Mouse (Mus musculus): ENCODE data around the gene Selenop.
A peak's percentile ranks its signal among the peaks of the same experiment; 100 is the strongest.

The Selenop gene

DNA sequence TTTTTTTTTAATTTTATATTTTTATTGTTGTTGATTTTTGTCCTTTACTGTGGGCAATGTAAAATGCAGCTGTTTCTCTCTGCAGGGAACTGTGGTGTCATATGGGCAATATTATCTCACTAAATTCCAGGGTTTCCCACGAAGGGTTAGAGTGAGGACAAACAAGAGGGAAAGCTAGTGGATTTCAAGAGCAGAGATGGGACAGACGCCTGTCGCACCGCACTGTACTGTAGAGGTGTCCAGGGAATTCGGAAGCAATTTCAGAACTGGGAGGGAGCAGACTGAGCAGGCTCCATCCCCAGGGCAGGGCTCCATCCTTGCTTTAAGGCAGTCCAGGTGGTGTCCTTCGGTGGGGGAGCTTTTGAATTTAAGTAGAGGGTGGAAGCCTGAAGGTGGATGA is 2.9 kb downstream of the Selenop start:
- no peak for DNase-seq

DNA sequence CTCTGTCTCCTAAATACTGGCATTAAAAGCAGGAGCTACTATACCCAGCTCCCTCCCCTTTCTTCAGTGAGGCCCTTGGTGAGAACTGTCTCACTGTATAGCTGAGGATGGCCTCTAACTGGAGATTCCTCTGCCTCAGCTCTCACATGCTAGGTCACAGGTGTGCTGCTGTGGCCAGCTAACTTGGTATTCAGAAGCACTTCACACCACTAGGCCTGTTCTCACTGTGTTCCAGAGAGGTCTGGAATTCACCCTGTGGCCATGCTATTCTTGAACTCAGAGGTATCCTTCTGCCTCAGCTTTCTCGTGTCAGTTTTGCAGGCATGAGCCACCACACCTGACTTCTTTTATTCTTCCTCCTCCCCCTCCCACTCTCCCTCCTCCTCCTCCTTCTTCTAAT is 4.8 kb downstream of the Selenop start:
- no peak for DNase-seq

DNA sequence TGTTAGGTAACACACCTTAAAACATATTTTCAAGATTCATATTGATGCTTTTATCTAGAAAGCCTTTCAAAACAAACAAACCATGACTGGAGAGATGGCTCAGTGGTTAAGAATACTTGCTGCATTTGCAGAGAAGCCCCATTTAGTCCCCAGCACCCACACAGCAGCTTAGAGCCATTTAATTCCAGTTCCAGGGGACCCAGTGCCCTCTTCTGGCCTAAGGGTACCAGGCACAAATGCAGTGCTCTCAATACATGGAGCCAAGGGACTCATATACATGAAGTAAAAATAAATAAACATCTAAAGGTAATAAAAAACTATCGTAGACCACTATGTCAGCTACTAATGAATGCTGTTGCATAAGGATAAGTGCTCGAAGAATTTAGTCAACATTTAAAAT is 9.0 kb downstream of the Selenop start:
- DNase-seq = no peak

DNA sequence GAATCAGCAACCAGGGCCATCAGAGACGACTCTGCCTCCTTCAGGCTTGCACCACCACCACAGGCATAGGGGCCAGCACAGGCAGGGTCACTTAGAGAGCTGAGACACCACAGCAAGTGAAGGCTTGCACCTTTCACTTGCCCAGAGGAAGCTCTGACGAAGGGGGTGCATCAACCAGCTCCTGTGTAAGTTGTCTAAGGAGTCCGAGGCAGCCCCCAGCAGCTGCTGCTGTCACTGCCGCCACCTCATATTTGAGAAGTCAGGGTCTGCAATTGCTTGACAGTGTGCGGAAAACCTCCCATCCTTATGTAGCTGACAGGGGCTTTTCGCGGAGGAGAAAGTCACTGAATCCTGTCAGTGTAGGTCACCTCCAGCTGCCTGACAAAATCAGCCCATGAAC is 10.9 kb downstream of the Selenop start:
- DNase-seq = no peak

DNA sequence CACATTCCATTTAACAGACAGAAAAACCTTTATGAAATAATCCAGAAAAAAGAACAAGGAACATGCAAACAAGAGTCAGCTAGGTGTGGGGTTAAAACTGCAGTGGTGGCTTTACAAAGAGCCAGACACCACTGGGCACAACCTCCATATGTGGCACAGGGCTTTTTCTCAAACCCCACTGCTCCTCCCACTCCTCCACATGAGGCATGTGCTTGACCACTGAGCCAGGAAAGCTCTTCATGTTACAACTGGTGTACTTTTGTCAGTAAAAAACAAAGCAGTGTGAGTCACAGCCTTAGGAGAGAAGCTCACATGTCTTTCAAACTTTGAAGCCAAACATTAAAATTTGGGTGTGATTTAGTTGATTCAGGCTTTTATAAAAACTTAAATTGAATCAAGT is 12.9 kb downstream of the Selenop start:
- DNase-seq = no peak

DNA sequence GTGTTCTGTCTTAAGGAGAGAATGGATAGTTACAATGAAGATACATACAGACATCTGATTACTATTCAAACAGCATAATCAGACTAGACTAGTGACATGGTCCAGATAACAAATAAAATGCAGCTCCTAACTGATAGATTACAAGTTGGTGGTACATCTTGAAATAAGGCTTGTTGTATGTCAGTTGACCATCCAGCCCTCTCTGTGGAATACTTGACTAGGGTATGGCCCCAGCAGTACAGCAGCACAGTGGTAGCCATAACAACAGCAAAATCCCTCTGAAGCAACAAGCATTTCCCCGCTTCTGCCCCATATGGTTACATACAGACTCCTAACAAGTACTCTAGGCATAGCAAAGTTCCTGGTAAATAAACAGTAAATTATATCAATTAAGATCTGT is 13.4 kb downstream of the Selenop start:
- DNase-seq = no peak

DNA sequence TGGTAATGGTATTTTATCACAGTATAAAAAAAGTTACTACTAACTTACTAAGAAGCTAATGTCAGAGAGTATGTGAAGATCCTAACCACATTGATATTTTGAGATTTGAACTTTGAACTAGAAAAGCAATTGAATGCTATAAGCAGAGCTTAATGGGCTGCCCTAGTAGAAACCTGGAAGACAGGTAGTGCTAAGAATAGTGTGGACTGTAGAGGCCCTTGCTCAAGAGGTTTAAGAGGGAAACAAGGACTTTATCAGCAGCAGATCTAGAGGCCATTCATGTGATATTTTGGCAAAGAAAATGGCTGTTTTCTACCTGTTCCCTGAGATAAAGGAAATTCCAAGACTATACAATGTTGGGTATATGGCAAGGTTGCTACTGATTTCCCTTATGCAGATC is 17.7 kb downstream of the Selenop start:
- DNase-seq = no peak

DNA sequence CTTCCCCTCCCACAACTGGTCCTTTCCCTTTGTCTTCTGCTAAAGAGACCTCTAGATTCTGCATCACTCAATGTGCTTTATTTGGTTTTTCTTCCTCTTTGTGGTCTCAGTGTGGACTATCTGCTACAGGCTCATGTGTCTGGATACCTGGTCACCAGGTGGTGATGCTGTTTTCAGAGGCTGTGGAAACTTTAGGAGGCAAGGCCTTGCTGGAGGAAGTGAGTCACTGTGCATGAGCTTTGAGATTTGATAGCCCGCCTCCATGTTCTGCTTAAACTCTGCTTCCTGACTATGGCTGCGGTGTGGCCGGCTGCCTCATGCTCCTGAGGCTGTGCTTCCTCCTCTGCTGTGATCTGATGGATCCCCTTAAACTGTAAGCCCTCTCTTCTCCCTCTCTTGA is 22.1 kb downstream of the Selenop start:
- DNase-seq = no peak

DNA sequence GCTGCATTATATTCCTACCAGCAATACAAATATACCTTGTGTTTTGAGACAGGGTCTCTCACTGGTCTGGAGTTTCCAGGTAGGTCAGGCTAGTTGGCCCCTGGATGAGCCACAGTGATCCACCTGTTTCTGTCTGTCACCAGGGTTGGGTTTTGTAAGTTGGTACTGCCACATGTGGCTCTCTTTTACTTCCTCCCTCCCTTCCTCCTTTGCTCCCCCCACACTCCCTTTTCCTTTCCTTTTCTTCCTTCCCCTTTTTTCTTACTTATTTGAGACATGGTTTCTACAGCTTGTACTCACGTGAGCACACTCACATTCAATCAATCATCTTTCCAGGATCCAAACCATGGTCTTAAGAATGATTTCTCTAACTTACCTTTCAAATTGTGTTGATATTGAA is 25.1 kb downstream of the Selenop start:
- no peak for DNase-seq

DNA sequence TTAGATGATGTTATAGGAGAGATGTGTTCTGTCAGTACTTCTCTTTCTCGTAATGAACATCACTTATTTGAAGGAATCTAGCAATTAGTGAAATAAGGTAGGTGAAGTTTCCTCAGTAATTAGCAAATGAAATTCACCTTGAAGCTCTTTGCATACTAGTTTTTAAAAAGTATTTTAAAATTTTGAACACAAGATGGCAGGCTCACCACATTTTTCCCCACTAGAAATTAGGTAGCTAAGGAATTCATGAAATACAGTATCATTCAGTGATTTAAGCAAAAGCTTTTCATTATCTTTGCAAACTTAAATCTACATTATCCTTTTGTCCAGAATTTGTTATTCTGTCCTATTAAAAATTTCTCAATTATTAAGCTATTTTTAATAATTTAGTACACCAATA is 27.6 kb downstream of the Selenop start:
- no peak for DNase-seq

DNA sequence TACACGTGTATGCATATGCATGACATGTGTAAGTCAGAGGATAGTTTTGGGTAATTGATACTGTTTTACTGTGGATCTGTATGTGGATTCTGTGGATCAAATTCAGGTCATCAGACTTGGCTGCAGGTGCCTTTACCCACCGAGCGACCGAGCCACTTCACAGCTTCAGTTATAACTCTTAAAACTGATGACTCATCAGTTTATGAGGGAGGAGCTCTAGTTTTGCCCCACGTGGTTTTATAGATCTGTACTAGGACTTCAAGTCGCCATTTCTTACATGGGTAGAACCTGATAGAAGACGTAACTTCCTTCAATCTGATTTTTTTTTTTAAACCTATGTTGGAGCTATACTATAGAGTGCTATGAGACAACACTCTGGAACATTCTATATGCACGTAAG is 29.3 kb downstream of the Selenop start:
- no peak for DNase-seq

DNA sequence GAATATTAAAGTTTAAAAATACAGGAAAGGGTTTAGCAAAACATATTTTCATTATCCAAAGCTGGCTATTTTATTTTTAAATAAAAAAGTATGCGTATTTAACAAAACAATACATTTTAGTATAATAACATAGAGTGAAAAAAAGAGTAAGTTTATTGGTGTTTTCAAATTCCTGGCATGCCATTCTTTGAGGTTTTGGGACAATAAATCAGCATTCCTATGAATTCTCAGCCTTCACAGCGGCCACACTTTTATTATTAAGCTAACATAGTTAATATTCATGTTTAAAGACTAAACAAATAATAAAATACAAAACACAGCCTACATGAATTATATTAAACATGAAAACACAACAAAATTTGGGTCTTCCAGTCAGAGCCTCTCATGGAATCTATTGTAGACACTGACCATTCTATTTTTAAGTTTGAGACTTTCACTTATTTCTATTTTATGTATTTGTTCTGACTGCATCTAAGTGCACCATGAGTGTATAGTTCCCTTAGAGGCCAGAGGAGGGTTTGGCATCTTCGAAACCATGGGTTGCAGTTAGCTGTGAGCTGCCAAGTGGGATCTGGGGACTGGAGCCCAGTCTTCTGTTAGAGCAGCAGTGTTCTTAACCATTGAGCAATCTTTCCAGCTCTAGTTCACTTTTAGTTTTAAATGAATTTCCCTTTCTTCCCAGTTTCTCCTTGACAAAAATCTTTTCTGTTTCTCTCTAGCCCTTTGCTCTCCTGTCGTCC is 32.2 kb downstream of the Selenop start:
- no peak for DNase-seq

DNA sequence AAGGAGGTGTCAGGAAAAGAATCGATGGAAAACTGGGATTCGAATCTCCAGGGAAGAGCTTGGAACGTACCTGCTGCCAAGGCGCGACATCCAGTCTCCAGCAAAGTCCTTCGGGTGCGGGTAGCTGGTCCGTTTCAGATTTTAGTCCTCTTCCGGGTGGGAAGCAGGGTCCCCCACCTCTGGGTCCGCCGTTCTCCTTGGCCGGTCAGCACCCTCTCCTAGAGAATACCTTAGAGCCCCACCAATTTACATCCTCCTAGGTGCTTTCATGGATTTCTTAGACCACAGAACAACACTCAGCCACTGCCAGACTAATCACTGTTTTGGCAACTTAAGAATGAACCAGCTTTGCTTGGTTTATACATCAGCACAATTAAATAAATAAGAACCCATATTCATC is 35.1 kb downstream of the Selenop start, which contains the start of gene Ccdc152:
TSS of gene Ccdc152 (minus strand) at position 101 of the 400 bp plus-strand sequence.
- DNase-seq = no peak

DNA sequence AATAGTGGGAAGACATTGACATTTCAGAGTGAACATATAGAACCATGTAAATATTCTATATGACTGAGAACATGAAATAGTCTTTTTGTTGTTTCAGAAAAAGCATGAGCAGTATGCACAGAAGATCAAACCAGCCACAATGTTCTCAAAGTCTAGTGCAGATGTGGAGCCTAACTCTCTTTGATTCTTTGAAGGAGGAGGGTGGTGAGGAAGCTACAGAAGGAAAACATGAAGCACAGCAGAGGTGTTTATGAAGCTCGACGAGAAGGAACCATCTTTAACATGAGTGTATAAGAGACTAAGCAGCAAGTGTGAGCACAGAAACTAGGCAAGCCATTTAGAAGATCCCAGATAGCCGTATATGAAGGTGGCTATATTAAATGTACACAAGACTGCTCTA is 41.5 kb downstream of the Selenop start:
- no peak for DNase-seq

DNA sequence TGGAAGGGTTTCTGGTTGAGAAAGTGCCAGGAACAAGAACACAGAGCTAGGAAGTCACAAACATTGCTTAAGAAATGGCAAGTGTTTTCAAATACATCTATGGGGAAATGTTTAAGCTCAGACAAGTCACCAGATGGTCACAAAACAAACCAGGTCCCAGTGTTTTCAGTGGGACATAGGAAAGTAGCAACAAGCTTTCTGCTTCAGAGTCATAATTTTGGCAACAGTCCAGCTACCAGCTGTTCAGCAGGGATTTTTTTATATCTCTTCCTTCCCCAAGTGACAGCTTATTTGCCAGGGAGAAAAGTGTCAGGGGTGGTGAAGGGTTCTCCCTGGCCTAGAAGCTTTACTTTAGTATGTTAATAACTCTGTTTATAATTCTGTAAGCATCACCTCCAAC is 44.6 kb downstream of the Selenop start:
- peak in 1 of 2 experiments; percentile 13 for DNase-seq

DNA sequence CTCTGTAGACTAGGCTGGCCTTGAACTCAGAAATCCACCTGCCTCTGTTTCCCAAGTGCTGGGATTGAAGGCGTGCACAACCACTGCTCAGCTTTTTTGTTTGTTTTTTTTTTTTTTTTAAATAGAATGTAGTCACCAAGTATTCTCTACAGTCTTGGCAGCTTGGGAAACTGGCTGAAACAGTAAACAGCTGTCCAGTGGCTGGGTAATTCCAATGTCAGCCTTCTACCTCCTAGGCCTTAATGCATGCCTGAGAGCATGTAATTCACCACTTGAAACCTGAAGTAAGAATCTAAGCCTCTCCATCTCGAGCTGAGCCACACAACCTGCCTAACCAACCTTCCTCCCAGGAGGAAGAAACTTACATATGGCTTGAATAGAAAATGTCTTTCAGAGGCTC is 48.3 kb downstream of the Selenop start:
- no peak for DNase-seq

DNA sequence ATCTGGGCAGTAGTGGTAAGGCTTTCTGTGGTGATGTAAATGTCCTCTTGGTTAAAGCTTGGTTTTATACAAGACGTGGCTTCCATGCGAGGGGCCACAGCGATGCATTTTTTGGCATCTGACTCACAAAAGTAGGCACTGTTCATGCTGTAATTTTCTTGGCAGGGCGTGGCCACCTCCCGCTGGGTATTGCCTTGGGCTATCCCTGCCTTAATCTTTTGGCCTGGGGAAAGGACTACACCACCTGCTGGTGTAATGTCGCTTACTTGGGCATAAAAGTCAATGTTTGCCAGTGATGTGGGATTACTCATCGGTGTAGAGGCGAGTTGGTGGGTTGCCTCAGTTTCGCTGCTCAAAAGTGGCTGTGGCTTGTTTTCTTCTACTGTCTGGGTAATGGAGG is 51.6 kb downstream of the Selenop start:
- DNase-seq = no peak

DNA sequence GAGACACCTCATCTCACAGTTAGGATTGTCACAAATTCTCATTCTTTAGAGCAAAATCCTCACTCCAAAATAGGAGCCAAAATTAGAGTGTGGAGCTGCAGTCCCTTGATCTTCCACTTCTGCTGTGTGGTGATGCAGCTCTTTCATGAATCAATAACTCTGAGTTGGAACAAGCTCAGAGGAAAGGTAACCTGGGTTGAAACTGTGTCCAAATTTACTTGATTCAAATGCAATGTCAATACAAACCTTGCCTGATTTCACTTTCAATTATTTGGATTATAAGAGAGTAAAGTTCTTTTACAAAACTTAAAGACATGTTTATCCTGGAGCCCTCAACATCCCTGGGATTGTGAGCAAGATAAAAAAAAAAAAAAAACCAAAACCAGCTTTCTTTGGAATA is 54.7 kb downstream of the Selenop start:
- no peak for DNase-seq
